Mouse (Mus musculus) layer of hippocampus, adult 9-10 months (tissue): ENCODE results near the gene Cmtm4.

Experiments used
- DNase-seq: peaks from one replicate; pipeline ENCODE4 v3.0.0; 2022; ENCODE audit warnings: low spot score

Cmtm4 gene

DNA sequence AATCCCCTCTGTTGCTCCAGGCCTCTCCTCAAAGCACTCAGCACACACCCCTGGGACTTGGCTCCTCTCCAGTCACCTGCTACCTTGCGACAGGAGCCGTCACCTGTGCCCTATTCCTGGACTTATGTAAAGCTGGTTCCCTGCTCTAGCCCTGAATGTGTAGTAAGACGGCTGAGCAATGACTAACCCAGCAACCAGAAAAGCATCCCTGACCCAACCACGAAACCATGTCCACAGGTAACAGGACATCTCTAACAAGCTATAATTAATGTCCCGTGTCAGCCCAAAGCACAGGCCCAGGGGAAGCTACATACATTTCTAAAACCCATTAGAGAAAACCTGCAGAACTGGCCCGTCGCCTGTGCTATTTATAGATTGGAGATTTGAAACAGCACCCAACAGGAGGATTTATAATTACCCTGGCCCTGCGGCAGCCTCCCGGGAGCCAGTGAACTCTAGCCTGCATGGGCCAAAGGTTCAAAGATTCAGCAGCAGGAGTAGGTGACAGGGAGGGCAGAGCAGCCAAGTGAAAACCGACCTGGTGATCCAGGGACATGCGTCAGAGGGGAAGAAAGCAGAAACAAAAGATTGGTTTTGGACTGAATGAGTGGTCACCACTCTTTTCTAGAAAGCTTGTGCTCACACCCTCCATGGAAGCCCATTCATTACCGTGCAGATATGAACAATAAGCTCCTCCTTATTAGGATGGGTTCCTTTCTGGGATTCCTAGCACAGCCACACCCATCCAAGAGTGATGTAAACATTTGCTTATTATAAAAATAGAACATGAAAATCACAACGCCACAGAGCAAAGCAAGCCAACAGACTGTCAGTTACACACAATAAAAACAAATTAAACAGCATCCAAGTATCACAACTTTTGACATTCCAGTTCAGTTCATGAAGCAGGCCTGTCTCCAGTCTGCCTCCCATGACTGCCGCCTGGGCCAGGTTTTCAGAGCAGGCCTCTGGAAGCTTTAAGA is 20.5 kb downstream of the Cmtm4 start:
- no peak for DNase-seq

DNA sequence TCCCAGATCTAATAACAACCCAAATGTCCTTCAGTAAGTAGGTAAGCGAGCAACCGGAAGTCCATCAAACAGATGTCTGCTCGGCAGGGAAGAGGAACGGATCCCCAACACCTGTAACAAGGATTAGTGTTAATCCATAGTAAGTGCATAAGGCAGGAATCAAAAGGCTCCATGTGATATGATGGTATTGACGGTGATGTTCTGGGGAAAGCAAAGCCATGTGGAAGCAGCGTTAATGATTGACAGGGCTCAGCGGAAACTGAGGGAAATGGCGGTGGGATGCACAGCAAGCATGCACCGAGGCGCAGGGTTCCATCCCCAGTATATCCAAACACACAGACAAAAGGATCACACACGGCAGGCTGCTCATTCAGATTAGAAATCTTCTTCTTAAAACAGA is 21.3 kb downstream of the Cmtm4 start:
- DNase-seq = no peak

DNA sequence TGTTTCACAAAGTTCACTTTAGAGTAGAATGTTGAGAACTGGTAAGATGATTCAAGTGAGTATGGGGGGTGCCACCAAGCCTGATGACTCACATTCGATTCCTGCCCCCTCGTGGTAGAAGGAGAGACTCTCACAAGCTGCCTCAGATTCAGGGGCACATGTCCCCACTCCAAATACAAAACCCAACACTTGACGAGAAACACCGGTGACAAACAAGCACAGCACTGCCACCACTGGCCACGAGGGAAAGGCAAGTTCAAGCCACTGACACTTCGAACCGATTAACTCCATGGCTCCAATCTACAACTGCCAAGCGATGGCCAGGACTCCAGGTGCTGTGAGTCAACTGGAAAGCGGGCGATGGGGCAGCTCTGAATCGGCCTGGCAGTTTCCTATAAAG is 21.8 kb downstream of the Cmtm4 start:
- DNase-seq = no peak

DNA sequence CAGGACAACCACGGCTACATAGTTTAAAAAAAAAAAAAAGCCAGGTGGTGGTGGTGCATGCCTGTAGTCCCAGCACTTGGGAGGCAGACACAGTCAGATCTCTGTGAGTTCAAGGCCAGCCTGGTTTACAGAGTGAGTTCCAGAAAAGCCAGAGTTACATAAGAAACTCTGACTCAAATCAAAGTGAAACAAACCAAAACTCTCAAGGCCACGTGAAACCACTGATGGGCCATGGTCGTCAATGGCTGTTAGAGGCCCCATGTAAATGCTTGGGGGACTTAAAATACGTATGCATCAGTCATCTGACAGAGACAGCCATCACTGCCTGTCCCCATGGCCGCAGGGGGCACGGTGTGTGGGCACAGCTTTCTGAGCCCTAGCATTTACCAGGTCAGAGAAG is 24.5 kb downstream of the Cmtm4 start:
- DNase-seq = no peak

DNA sequence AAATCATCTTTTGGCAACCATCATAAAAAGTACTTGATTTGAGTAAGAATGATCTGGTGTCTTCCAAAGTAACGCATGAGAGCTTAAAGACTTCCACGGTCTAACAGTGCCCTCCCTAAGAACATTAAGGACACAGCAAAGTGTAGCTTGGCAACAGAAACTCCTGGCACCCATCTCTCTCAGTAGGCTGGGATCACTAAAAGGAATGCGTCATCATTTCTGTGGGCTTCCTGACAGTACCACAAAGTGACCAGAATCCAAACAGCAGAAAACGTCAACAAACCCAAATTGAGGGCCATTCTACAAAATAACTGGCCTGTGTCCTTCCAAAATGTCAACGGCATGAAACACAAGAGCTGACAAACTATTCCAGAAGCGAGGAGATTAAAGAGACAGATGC is 25.5 kb downstream of the Cmtm4 start:
- DNase-seq = no peak

DNA sequence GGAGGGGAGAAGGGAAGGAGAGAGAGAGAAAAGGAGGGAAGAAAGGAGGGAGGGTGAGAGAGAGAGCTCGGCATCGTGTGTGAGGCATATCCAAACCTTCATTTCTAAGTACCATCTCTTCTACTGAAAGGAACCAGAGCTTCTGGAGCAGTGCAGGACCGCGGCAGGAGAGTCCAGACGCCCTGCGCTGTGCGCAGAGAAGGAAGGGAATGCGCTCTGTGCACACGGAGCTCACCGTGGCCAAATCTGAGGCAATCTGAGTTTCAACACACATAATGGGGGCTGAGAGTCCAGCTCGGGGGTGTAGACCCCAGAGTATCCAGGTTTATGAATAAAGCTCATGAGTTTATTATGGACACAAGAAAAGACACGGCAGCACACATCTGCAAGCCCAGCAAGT is 26.0 kb downstream of the Cmtm4 start:
- DNase-seq = no peak

DNA sequence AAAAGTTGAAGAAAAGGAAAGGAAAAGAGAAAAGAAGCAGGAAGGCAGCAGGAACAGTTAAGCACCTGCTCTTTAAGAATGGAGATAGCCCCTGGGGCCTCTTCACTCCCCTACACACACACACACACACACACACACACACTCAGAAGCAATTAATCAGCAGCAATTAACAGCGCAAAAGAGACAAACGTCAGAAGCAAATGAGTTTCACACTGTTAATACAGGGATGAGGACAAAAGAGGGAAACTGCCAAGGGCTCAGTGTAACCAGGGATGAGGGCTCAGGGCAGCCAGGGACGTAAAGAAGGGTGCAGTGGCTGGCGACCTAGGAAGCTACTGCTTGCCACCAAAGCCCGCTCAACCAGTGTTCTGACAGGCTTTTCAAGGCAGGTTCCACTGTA is 28.2 kb downstream of the Cmtm4 start:
- DNase-seq = no peak

DNA sequence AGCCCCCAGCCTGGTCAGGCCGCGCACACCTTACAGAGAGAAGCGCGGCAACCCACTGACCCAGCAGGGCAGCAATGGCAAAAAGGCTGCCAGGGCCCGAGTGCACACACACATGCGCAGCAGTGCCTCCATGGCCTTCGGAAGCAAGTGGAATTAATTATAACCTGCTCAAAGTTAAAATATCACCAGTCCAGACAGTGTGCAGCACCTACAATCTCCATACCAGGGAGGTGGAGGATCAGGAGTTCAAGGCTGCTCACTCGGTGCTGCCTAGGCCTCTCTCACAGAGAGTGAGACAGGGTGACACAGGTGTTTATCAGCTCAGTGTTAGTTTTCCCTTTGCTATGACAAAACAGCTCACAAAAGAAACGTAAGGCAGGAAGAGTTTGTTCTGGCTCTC is 29.9 kb downstream of the Cmtm4 start:
- DNase-seq = no peak

DNA sequence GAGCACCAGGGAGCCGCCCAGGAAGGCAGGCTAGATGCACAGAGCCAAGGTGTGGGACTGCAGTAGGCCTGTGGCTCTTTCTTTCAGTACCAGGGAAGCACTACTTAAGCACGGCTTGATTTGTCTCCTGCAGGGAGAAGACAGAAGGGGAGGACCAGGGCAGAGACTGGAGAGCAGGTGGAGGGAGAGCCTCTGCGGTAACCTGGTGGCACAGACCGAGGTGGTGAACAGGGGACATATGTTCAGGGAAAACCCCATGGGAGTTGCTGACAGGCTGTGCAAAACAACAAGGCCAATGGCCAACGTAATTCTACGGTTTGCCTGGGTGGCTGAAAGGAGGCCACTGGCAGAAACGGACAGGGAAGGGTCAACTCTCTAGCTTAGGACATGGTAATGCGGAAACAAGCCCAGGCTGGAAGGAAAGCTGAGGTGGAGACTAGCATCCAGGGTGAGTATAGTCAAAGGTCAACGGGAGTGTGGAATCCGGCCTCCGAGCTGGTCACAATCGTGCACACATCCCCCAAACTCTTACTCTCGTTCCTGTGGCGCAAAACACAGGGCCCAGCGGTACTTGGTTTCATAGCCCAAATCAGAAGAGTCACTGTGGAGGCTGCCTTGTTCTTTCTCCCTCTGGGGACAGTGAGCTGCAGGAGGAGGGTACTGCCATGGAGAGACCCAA is 35.7 kb downstream of the Cmtm4 start:
- no peak for DNase-seq

DNA sequence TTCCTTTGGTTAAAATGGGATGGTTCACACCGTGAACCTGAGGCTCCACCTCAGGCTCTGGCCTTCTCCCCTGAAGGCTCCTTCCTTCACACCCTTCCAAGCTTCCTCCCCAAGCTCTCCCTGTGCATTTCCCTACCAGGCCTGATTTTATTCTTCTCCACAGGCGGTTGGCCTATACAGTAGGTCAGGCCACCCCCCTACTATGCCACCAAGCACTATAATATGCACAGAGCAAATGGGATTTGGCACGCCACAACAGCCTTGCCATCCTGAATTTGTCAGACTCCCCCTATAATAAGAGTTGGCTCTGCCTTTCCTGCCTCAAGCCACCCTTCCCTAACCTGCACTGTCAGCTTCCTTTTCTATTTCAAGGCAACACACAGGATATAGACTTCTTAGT is 37.0 kb downstream of the Cmtm4 start:
- DNase-seq = no peak

DNA sequence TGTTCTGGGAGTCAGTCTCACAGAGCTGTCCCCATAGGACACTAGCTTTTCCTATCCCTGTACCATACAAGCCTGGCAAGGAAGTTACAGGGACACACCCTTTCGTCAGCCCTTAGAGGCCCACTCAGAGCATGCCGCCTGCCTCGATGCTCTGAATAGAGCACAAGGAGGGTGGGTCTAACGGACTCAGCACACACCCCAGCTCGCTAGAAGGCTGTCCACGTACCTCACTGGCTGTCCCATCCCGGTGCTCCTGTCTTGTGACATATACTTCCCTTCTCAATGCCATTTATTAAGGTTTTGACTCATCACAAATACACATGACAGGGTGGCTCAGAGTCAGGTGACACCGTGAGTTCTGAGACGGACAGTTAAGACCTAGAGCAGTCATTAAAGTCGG is 41.1 kb downstream of the Cmtm4 start:
- no peak for DNase-seq

DNA sequence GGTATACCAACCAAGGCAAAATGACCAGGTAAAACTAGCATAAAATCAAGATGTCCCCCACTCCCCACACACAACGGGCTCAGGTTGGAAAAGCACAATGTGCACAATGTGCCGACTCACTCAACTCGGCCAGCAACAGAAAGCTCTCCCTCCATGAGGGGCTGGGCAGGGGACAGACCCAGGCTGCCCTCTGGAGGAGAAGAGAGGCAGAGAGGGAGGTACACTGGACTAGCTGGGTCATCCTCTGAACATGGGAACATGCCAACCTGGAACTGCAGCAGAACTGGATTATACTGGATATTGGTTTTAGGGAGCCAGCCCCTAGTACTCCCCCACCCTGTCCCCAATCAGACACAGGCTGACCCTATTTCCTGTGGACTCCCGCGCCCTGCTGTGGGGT is 42.4 kb downstream of the Cmtm4 start:
- DNase-seq = no peak

DNA sequence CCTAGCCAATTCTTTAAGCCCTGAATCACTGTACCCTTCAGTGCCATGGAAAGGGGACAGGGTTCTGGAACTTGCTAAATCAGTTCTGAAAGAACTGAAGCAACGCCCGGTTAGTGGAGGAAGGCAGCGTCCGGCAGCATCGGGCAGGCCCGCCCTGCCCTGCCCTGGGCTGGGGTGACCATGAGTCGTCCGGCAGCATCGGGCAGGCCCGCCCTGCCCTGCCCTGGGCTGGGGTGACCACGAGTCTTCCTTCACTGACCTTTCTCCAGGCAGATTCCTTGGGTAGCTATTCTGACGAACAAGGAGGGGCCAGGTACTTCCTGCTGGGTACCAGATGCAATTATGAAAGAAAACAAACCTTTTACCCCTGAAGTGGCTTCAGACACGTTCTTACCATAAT is 45.6 kb downstream of the Cmtm4 start:
- no peak for DNase-seq

DNA sequence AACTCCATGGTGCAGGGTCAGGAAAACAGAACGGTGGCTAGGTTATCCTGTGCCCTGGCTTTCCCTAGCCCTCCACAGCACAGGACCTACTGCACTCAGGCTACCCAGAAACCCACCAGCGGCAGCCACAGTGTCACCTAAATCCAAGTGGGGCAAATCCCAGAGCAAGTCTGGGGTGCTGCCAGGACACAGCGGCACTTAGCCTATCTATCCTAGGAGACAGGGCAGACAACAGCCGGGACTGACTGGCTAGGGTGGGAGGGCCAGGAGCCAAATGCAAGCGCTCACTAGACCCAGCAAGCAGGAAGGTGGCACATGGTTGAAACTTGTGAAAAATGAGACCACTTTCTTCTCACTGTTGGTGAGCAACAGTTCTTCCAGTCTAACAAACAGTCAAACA is 46.6 kb downstream of the Cmtm4 start:
- DNase-seq = no peak

DNA sequence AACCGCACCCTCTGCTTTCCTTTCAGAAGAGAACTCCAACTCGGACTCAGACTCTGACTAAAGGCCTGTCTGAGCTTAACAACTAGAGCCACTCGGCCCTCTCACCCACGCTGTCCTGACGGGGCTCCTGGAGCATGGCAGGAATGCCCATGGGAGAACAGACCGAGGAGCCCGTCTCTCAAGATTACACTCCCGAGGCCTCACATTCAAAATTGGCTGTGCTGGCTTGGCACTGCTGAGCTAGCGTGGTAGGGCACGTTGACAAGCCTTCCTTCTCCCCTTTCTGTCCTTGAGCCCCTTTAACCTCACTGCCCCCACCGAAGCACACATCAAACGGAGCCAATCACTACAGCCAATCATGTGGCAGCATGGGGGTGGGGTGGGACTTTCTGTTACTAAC is 48.9 kb downstream of the Cmtm4 start:
- no peak for DNase-seq

DNA sequence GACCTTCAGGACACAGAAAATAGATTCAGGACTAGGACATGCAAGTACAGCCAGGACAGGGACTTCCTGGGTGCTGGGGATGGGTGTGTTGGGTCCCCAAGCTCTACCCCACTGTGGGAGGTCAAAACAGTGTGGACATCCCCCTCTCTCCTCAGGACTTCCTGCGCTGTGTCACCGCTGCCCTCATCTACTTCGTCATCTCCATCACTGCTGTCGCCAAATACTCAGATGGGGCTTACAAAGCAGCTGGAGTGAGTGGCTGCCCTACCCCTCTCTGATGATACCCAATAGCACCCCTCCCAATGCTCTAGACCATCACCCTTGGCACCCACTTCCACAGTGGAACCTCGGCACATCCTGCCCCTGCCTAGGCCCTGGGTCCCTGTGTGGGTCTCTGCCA is 51.0 kb downstream of the Cmtm4 start:
- DNase-seq = no peak

DNA sequence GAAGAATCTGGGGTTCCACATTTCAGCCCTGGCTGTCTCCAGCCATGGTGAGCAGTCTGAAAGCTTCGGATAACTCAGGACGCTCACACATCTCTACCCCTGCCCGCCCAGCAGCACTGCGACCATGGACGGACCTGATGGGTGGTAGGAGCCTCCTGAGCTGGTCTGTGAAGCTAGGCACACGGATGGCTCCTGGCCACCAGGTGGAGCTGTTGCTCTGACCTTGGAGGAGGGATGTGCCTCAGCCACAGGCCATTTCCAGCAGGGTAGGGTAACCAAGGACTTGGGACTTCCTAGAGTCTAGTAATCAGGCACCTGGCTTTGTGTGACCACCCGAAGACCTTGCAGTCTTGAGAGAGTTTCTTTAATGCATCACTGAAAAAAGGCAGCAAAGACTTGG is 51.6 kb downstream of the Cmtm4 start:
- peak; percentile 52 for DNase-seq

DNA sequence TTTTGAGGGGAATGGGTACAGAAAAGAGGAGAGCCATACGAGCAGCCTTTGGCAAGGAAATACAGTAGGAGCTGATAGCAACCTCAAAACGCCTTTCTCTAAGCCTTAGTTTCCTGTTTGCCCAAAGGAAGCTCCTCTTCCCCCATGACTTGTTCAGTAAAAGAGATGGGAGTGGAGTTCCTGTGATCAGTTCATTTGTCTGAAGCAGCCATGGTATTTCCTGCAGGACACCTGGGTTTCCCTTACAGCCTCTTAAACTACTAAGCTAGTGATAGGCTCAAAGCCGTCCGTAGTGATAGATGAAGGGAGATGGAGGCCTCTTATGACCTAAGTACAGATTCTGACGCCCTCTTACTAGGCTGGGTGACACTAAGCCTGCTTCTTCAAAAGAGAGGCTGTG is 53.2 kb downstream of the Cmtm4 start:
- DNase-seq = no peak

DNA sequence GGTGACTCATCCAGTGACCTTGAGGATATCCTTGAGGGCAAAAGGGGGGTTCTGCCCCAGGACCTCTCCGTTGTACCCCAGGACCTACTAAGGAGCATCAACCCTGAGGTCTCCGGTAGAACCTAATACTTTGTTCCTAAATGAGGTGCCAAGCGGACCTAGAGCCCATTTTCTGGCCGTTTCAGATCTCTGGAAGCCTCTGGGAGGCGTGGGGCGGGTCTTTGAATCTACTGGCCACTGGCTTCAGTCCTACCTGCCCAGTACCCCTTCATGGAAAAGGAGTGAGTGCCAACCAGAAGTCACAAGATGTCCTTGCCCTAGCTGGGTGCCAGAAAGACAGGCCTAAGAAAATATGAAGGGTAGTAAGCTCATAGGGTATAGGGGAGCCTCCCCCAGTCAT is 53.9 kb downstream of the Cmtm4 start:
- DNase-seq = no peak

DNA sequence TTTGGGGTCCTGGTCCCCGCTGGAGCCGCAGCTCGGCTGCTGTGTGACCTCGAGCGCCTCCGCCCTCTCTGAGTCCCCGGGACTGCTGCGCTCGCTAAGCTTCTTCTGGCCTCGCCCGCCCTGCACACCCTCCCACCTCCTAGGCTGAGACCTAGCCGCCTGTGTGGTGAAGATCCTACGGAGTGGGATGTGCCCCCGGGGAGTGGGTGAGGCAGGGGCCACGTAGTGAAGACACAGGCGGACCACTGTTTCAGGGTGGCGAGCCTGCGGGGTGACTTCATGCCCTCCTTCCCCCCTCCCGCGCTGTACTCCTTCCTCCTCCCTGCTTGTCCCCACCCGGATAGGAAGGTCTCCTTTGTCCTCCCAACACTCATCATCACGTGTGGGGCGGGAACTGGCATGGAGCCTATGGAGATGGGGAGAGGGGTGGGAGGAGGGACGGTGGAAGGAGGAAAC is 54.5 kb downstream of the Cmtm4 start:
- peak; percentile 7 for DNase-seq

DNA sequence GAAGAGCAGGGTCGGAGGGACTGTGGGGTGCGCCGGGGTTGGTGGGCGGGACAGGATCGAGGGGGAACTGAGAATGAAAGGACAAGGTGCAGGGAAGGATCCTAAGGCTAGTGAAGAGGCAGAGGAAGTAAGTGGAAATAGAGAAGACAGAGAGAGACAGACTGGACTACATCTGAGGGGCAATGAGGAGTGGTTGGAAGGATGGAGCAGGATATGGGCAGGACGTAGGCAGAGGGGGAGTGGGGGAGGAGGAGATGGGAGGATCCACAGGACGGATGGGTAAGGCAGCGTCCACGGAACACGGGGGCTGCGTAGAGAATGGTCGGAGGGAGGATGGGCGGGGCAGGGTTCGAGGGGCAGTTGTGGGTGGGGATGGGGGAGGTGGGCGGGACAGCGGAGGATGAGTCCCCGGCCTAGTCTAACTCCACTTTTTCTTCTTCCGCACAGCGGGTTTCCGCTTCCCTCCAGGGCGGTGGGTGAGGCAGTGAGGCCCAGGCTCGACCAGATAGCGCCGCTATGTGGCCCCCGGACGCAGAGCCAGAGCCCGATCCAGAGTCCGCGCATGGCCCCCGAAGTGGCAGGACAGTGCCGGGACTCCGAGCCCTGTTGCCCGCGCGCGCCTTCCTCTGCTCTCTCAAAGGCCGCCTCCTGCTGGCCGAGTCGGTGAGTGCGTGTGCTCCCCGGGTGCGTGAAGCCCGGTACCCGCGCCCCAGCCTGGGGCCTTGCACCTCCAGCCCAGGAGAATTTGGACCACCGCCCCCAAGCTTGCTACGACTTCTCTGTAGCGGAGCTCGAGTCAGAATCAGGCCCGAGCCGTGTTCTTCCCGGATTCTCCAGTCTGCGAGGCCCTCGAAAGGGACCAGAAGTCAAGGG is 55.1 kb downstream of the Cmtm4 start:
- DNase-seq = peak; percentile 20

DNA sequence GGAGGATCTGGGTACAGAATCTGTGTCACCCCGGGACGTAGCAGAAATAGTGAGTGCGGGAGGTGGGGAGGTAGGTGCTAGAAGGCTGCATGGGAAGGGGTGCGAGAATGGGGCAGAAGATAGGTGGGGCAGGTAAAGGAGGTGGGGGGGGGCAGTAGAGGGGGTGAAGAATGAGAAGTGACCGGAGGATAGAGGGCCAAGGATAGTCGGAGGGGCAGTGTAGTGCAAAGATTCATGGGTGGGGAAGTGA is 55.7 kb downstream of the Cmtm4 start:
- DNase-seq = no peak
